Mouse (Mus musculus): ENCODE measurements around the gene Ccdc85b. TPM values are rescaled to one million over a fixed set of nuclear protein-coding genes. Genes with fewer than 3 reads are reported as not detected.
"Not testable (repeated sequence)": the region's sequence is repeated elsewhere in the genome, so short reads cannot be mapped to it uniquely, and the experiment has no call there.

Ccdc85b gene
- total RNA-seq, 2 experiments from 2014 or later = 21.9 to 24.0 TPM

GRCm38 (mm10) chr19:5410641-5411040, 47.1 kb downstream of the Ccdc85b start:
- DNase-seq (ENCODE audit: extremely low spot score in 1 of 2, low spot score in 2 of 2) = no peak
- intact Hi-C loops (cut with DNase I) = no loop called here

- intact Hi-C loops (cut with DNase I) = no loop called here
These were observed 48.6 kb downstream of the Ccdc85b start for GRCm38 (mm10) chr19:5409068-5409467.

GRCm38 (mm10) chr19:5408057-5409001, 49.4 kb downstream of the Ccdc85b start:
- intact Hi-C loops (cut with DNase I) = no loop called here

More at GRCm38 (mm10) chr19:5409068-5409467, 48.6 kb downstream of the Ccdc85b start:
- no peak for DNase-seq (ENCODE audit: extremely low spot score in 1 of 2, low spot score in 2 of 2)

GRCm38 (mm10) chr19:5407133-5407532, 50.6 kb downstream of the Ccdc85b start:
- intact Hi-C loops (cut with DNase I) = no loop called here
- DNase-seq (ENCODE audit: extremely low spot score in 1 of 2, low spot score in 2 of 2) = peak in 1 of 2 experiments; percentile 65

More at GRCm38 (mm10) chr19:5408057-5409001, 49.4 kb downstream of the Ccdc85b start:
- no peak for DNase-seq (ENCODE audit: extremely low spot score in 1 of 2, low spot score in 2 of 2)

- intact Hi-C loops (cut with DNase I); DNase-seq (ENCODE audit: extremely low spot score in 1 of 2, low spot score in 2 of 2): not testable (repeated sequence)
These were observed 51.1 kb downstream of the Ccdc85b start for GRCm38 (mm10) chr19:5406531-5407126.

- no peak for DNase-seq (ENCODE audit: extremely low spot score in 1 of 2, low spot score in 2 of 2)
- intact Hi-C loops (cut with DNase I) = no loop called here
These were observed 51.8 kb downstream of the Ccdc85b start for GRCm38 (mm10) chr19:5405924-5406323.

Other genes with a start within 250 kb of the Ccdc85b start
- gene Pacs1, start 184.8 kb downstream of the Ccdc85b start, total RNA-seq (2021) = 10 to 100 TPM; 77.2 to 77.9 TPM
- gene Sf3b2, start 162.4 kb downstream of the Ccdc85b start, total RNA-seq (2021) = 100 to 1,000 TPM; 185 to 193 TPM
- 10 to 100 TPM; 84.1 to 90.3 TPM for gene Gal3st3, start 159.6 kb downstream of the Ccdc85b start, total RNA-seq (2021)
- gene Catsper1, start 122.2 kb downstream of the Ccdc85b start, total RNA-seq (2021) = not detected
- 10 to 100 TPM; 10.4 to 13.8 TPM for gene Cst6, start 108.3 kb downstream of the Ccdc85b start, total RNA-seq (2021)
- gene Eif1ad, start 91.2 kb downstream of the Ccdc85b start, total RNA-seq (2021) = 10 to 100 TPM; 30.0 to 31.0 TPM
- gene Banf1, start 90.7 kb downstream of the Ccdc85b start, total RNA-seq (2021) = 100 to 1,000 TPM; 113 to 124 TPM
- 10 to 100 TPM; 80.1 to 97.5 TPM for gene Sart1, start 69.2 kb downstream of the Ccdc85b start, total RNA-seq (2021)
- not detected for gene Tsga10ip, start 55.4 kb downstream of the Ccdc85b start, total RNA-seq (2021)
- 100 to 1,000 TPM; 188 to 190 TPM for gene Drap1, start 32.9 kb downstream of the Ccdc85b start, total RNA-seq (2021)
- gene AI837181, start 32.8 kb downstream of the Ccdc85b start, total RNA-seq (2021) = 10 to 100 TPM; 60.0 to 65.6 TPM
- gene Fosl1, start 10.3 kb downstream of the Ccdc85b start, total RNA-seq (2021) = not detected
- 10 to 100 TPM; 89.9 to 90.4 TPM for gene Fibp, start 2.7 kb upstream of the Ccdc85b start, total RNA-seq (2021)
- gene Ctsw, start 10.6 kb upstream of the Ccdc85b start, total RNA-seq (2021) = 1 to 10 TPM; 2.5 to 4.9 TPM
- 10 to 100 TPM; 18.3 to 18.6 TPM for gene Efemp2, start 16.1 kb upstream of the Ccdc85b start, total RNA-seq (2021)
- 10 to 100 TPM; 32.2 to 33.3 TPM for gene Mus81, start 30.5 kb upstream of the Ccdc85b start, total RNA-seq (2021)
- gene Cfl1, start 32.6 kb upstream of the Ccdc85b start, total RNA-seq (2021) = 1,000 to 10,000 TPM; 1,943 to 1,967 TPM
- gene 1700020D05Rik, start 45.9 kb upstream of the Ccdc85b start, total RNA-seq (2021) = 1 to 10 TPM; 4.8 to 5.4 TPM
- gene Snx32, start 52.6 kb upstream of the Ccdc85b start, total RNA-seq (2021) = 10 to 100 TPM; 76.9 to 77.8 TPM
- gene Ovol1, start 102.8 kb upstream of the Ccdc85b start, total RNA-seq (2021) = not detected
- gene Ap5b1, start 110.1 kb upstream of the Ccdc85b start, total RNA-seq (2021) = 1 to 10 TPM; 8.3 to 9.2 TPM
- gene Rnaseh2c, start 144.0 kb upstream of the Ccdc85b start, total RNA-seq (2021) = 10 to 100 TPM; 68.2 to 71.7 TPM
- gene Kat5, start 152.3 kb upstream of the Ccdc85b start, total RNA-seq (2021) = 10 to 100 TPM; 70.9 to 79.7 TPM
- 10 to 100 TPM; 21.3 to 21.9 TPM for gene Rela, start 179.6 kb upstream of the Ccdc85b start, total RNA-seq (2021)
- 10 to 100 TPM; 24.6 to 26.5 TPM for gene Sipa1, start 205.8 kb upstream of the Ccdc85b start, total RNA-seq (2021)
- 10 to 100 TPM; 11.9 to 14.3 TPM for gene Map3k11, start 230.8 kb upstream of the Ccdc85b start, total RNA-seq (2021)
- 10 to 100 TPM; 69.0 to 82.7 TPM for gene Pcnx3, start 231.0 kb upstream of the Ccdc85b start, total RNA-seq (2021)
- gene Kcnk7, start 246.5 kb upstream of the Ccdc85b start, total RNA-seq (2021) = not detected